7 mouse cellular contexts compared by ENCODE assay signal in the genomic region with DNA sequence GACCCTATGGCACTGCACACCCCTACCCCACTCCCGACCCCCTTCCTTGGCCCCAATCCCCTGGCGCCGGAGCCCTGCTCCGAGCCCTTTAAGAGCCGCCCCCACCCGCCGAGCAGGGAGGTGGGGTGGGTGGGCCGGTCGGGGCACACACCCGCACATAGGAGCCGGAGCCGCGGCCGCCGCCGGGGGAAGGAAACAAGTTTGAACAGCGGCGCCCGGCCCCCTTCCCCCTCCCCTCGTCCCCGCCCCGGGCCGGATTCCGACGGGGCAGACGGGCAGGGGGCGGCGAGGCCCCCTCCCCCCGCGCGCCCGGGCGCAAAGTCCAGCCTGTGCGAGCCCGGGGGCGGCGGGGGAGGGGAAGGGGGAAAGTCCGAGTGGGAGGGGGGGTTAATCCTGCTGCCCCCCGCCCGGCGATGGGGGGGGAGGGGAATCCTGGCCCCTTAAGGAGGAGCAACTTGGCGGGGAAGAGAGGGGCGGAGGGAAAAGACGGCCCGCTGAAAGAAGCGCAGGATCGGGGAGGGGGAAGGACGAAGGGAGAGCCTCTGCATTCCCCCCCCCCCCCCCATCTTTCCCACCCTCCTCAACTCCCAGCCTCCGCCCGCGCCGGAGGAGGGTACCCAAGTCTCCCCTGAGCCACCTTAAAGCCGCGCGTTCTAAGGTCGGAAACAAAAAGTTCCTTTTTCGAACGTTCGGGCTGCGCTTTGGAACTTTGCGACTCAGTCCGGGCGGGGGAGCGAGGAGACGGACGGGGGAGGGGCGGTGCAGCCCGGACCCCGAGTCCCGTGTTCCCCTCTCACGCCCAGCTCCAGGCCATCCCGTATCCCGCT. TPM values are rescaled to one million over a fixed set of nuclear protein-coding genes. Genes with fewer than 3 reads are reported as not detected.
DNase-seq lines count a peak whose midpoint lies in the region; ATAC-seq and TF ChIP-seq lines count a peak whose summit lies in the region.

No protein-coding gene starts in this region.

- no peak for TF ChIP-seq CTCF in hindbrain, postnatal 0 days (IDR thresholded peaks at IDR 0.05; ENCODE audit: low read depth)
- TF ChIP-seq CTCF in spleen, adult 2 months (IDR thresholded peaks at IDR 0.05; ENCODE audit: extremely low read depth, insufficient read depth, insufficient read length, insufficient replicate concordance), result no peak

- peak overlapping the region; percentile 87 for H3K27ac ChIP-seq in hindbrain, postnatal 0 days
- H3K27ac ChIP-seq in limb, embryonic 10.5 days, result peak overlapping the region; percentile 97
- peak overlapping the region; percentile 96 for H3K27ac ChIP-seq in midbrain, embryonic 10.5 days (replicated peaks)
- H3K27ac ChIP-seq in spleen, adult 2 months (ENCODE audit: insufficient read depth, low read length), result peak overlapping the region; percentile 81

- no peak for TF ChIP-seq POLR2A in spleen, adult 2 months (IDR thresholded peaks at IDR 0.05; ENCODE audit: low read depth, low read length)

- H3K4me1 ChIP-seq in hindbrain, postnatal 0 days (ENCODE audit: insufficient read depth, low read length), result peaks cover 17% of the 10 kb centered on the region
- H3K4me1 ChIP-seq in limb, embryonic 10.5 days, result peaks cover 53% of the 10 kb centered on the region
- peaks cover 62% of the 10 kb centered on the region for H3K4me1 ChIP-seq in midbrain, embryonic 10.5 days
- peaks cover 11% of the 10 kb centered on the region; the same call in 1 of the 2 replicates for H3K4me1 ChIP-seq in spleen, adult 2 months (ENCODE audit: control insufficient read depth, insufficient read depth, insufficient read length)

- H3K27me3 ChIP-seq in hindbrain, postnatal 0 days (ENCODE audit: insufficient read depth, low read length), result no peaks in the 10 kb centered on the region
- H3K27me3 ChIP-seq in limb, embryonic 10.5 days (ENCODE audit: low read depth, poor library complexity, severe bottlenecking), result no peaks in the 10 kb centered on the region
- no peaks in the 10 kb centered on the region for H3K27me3 ChIP-seq in midbrain, embryonic 10.5 days (ENCODE audit: low read depth, poor library complexity, severe bottlenecking)
- no peaks in the 10 kb centered on the region for H3K27me3 ChIP-seq in spleen, adult 2 months (ENCODE audit: control insufficient read depth, insufficient read depth, low read length)

- H3K9ac ChIP-seq in hindbrain, postnatal 0 days (replicated peaks; ENCODE audit: low read length), result peak overlapping the region; percentile 71

- peak overlapping the region; percentile 92 for H3K4me2 ChIP-seq in hindbrain, postnatal 0 days (ENCODE audit: low read depth, low read length)

- ATAC-seq in hindbrain, postnatal 0 days, result peak; percentile 43

- H3K4me3 ChIP-seq in hindbrain, postnatal 0 days (ENCODE audit: low read length), result peak overlapping the region; percentile 83
- peak overlapping the region; percentile 99 for H3K4me3 ChIP-seq in limb, embryonic 10.5 days
- H3K4me3 ChIP-seq in midbrain, embryonic 10.5 days, result peak overlapping the region; percentile 78
- peak overlapping the region; percentile 98 for H3K4me3 ChIP-seq in spleen, adult 2 months (ENCODE audit: extremely low read depth, insufficient read depth, insufficient read length)

- H3K36me3 ChIP-seq in hindbrain, postnatal 0 days (ENCODE audit: insufficient read depth, low read length), result no peaks in the 10 kb centered on the region
- H3K36me3 ChIP-seq in limb, embryonic 10.5 days, result peaks cover 41% of the 10 kb centered on the region
- peaks cover 28% of the 10 kb centered on the region for H3K36me3 ChIP-seq in midbrain, embryonic 10.5 days
- H3K36me3 ChIP-seq in spleen, adult 2 months (ENCODE audit: control insufficient read depth, insufficient read depth, low read length), result peaks cover 4% of the 10 kb centered on the region

- no peaks in the 10 kb centered on the region for H3K9me3 ChIP-seq in hindbrain, postnatal 0 days (ENCODE audit: low read length)
- no peaks in the 10 kb centered on the region for H3K9me3 ChIP-seq in limb, embryonic 10.5 days (replicated peaks)
- no peaks in the 10 kb centered on the region for H3K9me3 ChIP-seq in midbrain, embryonic 10.5 days (replicated peaks)

- WGBS in hindbrain, postnatal 0 days, result under 1% methylated on average over 39 of the region's 73 CpGs
- WGBS in limb, embryonic 10.5 days, result 1% methylated on average over 55 of the region's 73 CpGs
- WGBS in midbrain, embryonic 10.5 days, result under 1% methylated on average over 59 of the region's 73 CpGs
- WGBS in spleen, adult 2 months, result under 1% methylated on average over 53 of the region's 73 CpGs

- peak; percentile 92 for DNase-seq in ZHBTc4 (ENCODE audit: low read depth, low spot score)
- DNase-seq in cerebellum, postnatal 14 days, result peak; percentile 70 to 77
- peak; percentile 79 for DNase-seq in gastrocnemius, postnatal 10 days
- peak; percentile 81 for DNase-seq in hindbrain, postnatal 0 days (ENCODE audit: low spot score)
- peak; percentile 92 for DNase-seq in limb, embryonic 10.5 days (ENCODE audit: low spot score)
- DNase-seq in midbrain, embryonic 10.5 days (ENCODE audit: low spot score), result peak; percentile 88
- DNase-seq in spleen, adult 2 months (ENCODE audit: low read depth in 1 of 2, low spot score in 2 of 2), result peak in 1 of 2 experiments; percentile 77

RNA-seq across cellular contexts. Expression of a gene that starts 1.0 kb away (rescaled TPM):
- total RNA-seq in gastrocnemius, postnatal 10 days (2021), result 10 to 100 TPM; 14.9 to 18.4 TPM
- total RNA-seq in hindbrain, postnatal 0 days (2014; rRNA removed), result 19.0 and 20.8 TPM in 2 replicates
- 3.0 and 3.7 TPM in 2 replicates for polyA plus RNA-seq in hindbrain, postnatal 0 days (2015; fragmentation: Nextera tagmentation; extraction: Ambion mirVana)
- 14.2 and 16.6 TPM in 2 replicates for polyA plus RNA-seq in limb, embryonic 10.5 days (2016; fragmentation: Nextera tagmentation; extraction: Ambion mirVana)
- polyA plus RNA-seq in midbrain, embryonic 10.5 days (2016; fragmentation: Nextera tagmentation; extraction: Ambion mirVana), result 6.9 and 7.3 TPM in 2 replicates
- 17.2 and 21.3 TPM in 2 replicates for polyA plus RNA-seq in spleen, adult 2 months (2012; rRNA removed)

RNA-seq across cellular contexts. Expression of a gene that starts 11.9 kb away (rescaled TPM):
- total RNA-seq in gastrocnemius, postnatal 10 days (2021), result 10 to 100 TPM; 51.1 to 60.2 TPM
- 151 and 160 TPM in 2 replicates for total RNA-seq in hindbrain, postnatal 0 days (2014; rRNA removed)
- 17.5 and 19.8 TPM in 2 replicates for polyA plus RNA-seq in hindbrain, postnatal 0 days (2015; fragmentation: Nextera tagmentation; extraction: Ambion mirVana)
- 11.7 and 12.0 TPM in 2 replicates for polyA plus RNA-seq in limb, embryonic 10.5 days (2016; fragmentation: Nextera tagmentation; extraction: Ambion mirVana)
- polyA plus RNA-seq in midbrain, embryonic 10.5 days (2016; fragmentation: Nextera tagmentation; extraction: Ambion mirVana), result 9.3 and 10.5 TPM in 2 replicates
- 106 and 125 TPM in 2 replicates for polyA plus RNA-seq in spleen, adult 2 months (2012; rRNA removed)

RNA-seq across cellular contexts. Expression of a gene that starts 18.0 kb away (rescaled TPM):
- 10 to 100 TPM; 65.7 to 73.4 TPM for total RNA-seq in gastrocnemius, postnatal 10 days (2021)
- 153 and 155 TPM in 2 replicates for total RNA-seq in hindbrain, postnatal 0 days (2014; rRNA removed)
- polyA plus RNA-seq in hindbrain, postnatal 0 days (2015; fragmentation: Nextera tagmentation; extraction: Ambion mirVana), result 28.2 and 30.6 TPM in 2 replicates
- polyA plus RNA-seq in limb, embryonic 10.5 days (2016; fragmentation: Nextera tagmentation; extraction: Ambion mirVana), result 21.4 and 25.2 TPM in 2 replicates
- polyA plus RNA-seq in midbrain, embryonic 10.5 days (2016; fragmentation: Nextera tagmentation; extraction: Ambion mirVana), result 18.5 and 21.7 TPM in 2 replicates
- 112 and 128 TPM in 2 replicates for polyA plus RNA-seq in spleen, adult 2 months (2012; rRNA removed)

RNA-seq across cellular contexts. Expression of a gene that starts 28.3 kb away (rescaled TPM):
- 1 to 10 TPM; 6.2 to 8.5 TPM for total RNA-seq in gastrocnemius, postnatal 10 days (2021)
- 9.6 and 10.1 TPM in 2 replicates for total RNA-seq in hindbrain, postnatal 0 days (2014; rRNA removed)
- polyA plus RNA-seq in hindbrain, postnatal 0 days (2015; fragmentation: Nextera tagmentation; extraction: Ambion mirVana), result 0.66 and 0.85 TPM in 2 replicates
- 3.1 and 3.3 TPM in 2 replicates for polyA plus RNA-seq in limb, embryonic 10.5 days (2016; fragmentation: Nextera tagmentation; extraction: Ambion mirVana)
- polyA plus RNA-seq in midbrain, embryonic 10.5 days (2016; fragmentation: Nextera tagmentation; extraction: Ambion mirVana), result 2.7 and 2.8 TPM in 2 replicates
- 14.4 and 16.4 TPM in 2 replicates for polyA plus RNA-seq in spleen, adult 2 months (2012; rRNA removed)

RNA-seq across cellular contexts. Expression of a gene that starts 29.1 kb away (rescaled TPM):
- total RNA-seq in gastrocnemius, postnatal 10 days (2021), result 1 to 10 TPM; 6.3 to 7.4 TPM
- 22.5 and 31.7 TPM in 2 replicates for total RNA-seq in hindbrain, postnatal 0 days (2014; rRNA removed)
- 19.8 and 20.2 TPM in 2 replicates for polyA plus RNA-seq in hindbrain, postnatal 0 days (2015; fragmentation: Nextera tagmentation; extraction: Ambion mirVana)
- polyA plus RNA-seq in limb, embryonic 10.5 days (2016; fragmentation: Nextera tagmentation; extraction: Ambion mirVana), result 10.5 and 11.5 TPM in 2 replicates
- polyA plus RNA-seq in midbrain, embryonic 10.5 days (2016; fragmentation: Nextera tagmentation; extraction: Ambion mirVana), result 8.4 TPM in 2 replicates
- 75.5 and 77.0 TPM in 2 replicates for polyA plus RNA-seq in spleen, adult 2 months (2012; rRNA removed)
